Mouse (Mus musculus): ENCODE results near the gene Mrpl4. TPM values are rescaled to one million over a fixed set of nuclear protein-coding genes. Genes with fewer than 3 reads are reported as not detected.

Gene Mrpl4
- polyA plus RNA-seq, 1 experiment = 108 TPM

GRCm38 (mm10) chr9:21045235-21045634 is 42.7 kb downstream of the Mrpl4 start:
- Histone ChIP-seq H3K4me1 (ENCODE audit: control insufficient read depth, insufficient read depth, low read length) (peaks cover 6% of the 10 kb centered on the region), H3K4me3 (ENCODE audit: insufficient read depth, low read length) (no peak overlapping the region), H3K27ac (ENCODE audit: insufficient read depth, low read length) (no peak overlapping the region)
- TF ChIP-seq CTCF (IDR thresholded peaks at IDR 0.05; ENCODE audit: extremely low read depth, insufficient read depth, low read length) (no peak), POLR2A (IDR thresholded peaks at IDR 0.05; ENCODE audit: extremely low read depth, insufficient read depth, low read length) (no peak)

GRCm38 (mm10) chr9:21051578-21051977 is 49.0 kb downstream of the Mrpl4 start:
- Histone ChIP-seq H3K27ac (ENCODE audit: insufficient read depth, low read length) (no peak overlapping the region), H3K4me3 (ENCODE audit: insufficient read depth, low read length) (no peak overlapping the region), H3K4me1 (ENCODE audit: control insufficient read depth, insufficient read depth, low read length) (no peaks in the 10 kb centered on the region)
- no peak for TF ChIP-seq CTCF (IDR thresholded peaks at IDR 0.05; ENCODE audit: extremely low read depth, insufficient read depth, low read length)
- TF ChIP-seq POLR2A (IDR thresholded peaks at IDR 0.05; ENCODE audit: extremely low read depth, insufficient read depth, low read length) = no peak

Other genes starting within 250 kb of the Mrpl4 start
- 1.2 and 1.3 TPM in 2 replicates for gene Col5a3, start 187.7 kb upstream of the Mrpl4 start, polyA plus RNA-seq (2012; rRNA removed)
- gene Rdh8, start 184.2 kb upstream of the Mrpl4 start, polyA plus RNA-seq (2012; rRNA removed) = not detected in 2 replicates
- gene A230050P20Rik, start 134.1 kb upstream of the Mrpl4 start, polyA plus RNA-seq (2012; rRNA removed) = 237 and 256 TPM in 2 replicates
- gene Angptl6, start 123.0 kb upstream of the Mrpl4 start, polyA plus RNA-seq (2012; rRNA removed) = 12.6 and 14.5 TPM in 2 replicates
- 41.7 and 43.4 TPM in 2 replicates for gene Ppan, start 114.6 kb upstream of the Mrpl4 start, polyA plus RNA-seq (2012; rRNA removed)
- 114 and 115 TPM in 2 replicates for gene Eif3g, start 104.1 kb upstream of the Mrpl4 start, polyA plus RNA-seq (2012; rRNA removed)
- 31.7 and 31.9 TPM in 2 replicates for gene Dnmt1, start 42.9 kb upstream of the Mrpl4 start, polyA plus RNA-seq (2012; rRNA removed)
- 1.4 and 1.5 TPM in 2 replicates for gene S1pr2, start 26.0 kb upstream of the Mrpl4 start, polyA plus RNA-seq (2012; rRNA removed)
- gene Icam1, start 13.2 kb downstream of the Mrpl4 start, polyA plus RNA-seq (2012; rRNA removed) = 2.8 and 3.6 TPM in 2 replicates
- gene Icam4, start 26.6 kb downstream of the Mrpl4 start, polyA plus RNA-seq (2012; rRNA removed) = 1.7 and 2.3 TPM in 2 replicates
- 176 and 200 TPM in 2 replicates for gene Icam5, start 29.3 kb downstream of the Mrpl4 start, polyA plus RNA-seq (2012; rRNA removed)
- 1.8 and 2.1 TPM in 2 replicates for gene Zglp1, start 64.4 kb downstream of the Mrpl4 start, polyA plus RNA-seq (2012; rRNA removed)
- 2.4 and 2.7 TPM in 2 replicates for gene Gm49373, start 70.4 kb downstream of the Mrpl4 start, polyA plus RNA-seq (2012; rRNA removed)
- 157 and 160 TPM in 2 replicates for gene Fdx1l, start 70.9 kb downstream of the Mrpl4 start, polyA plus RNA-seq (2012; rRNA removed)
- 2.3 and 3.0 TPM in 2 replicates for gene Gm38431, start 89.3 kb downstream of the Mrpl4 start, polyA plus RNA-seq (2012; rRNA removed)
- 24.3 and 26.1 TPM in 2 replicates for gene Raver1, start 89.3 kb downstream of the Mrpl4 start, polyA plus RNA-seq (2012; rRNA removed)
- 16.4 and 18.6 TPM in 2 replicates for gene Tyk2, start 128.5 kb downstream of the Mrpl4 start, polyA plus RNA-seq (2012; rRNA removed)
- gene Cdc37, start 147.2 kb downstream of the Mrpl4 start, polyA plus RNA-seq (2012; rRNA removed) = 158 and 168 TPM in 2 replicates
- gene Pde4a, start 163.0 kb downstream of the Mrpl4 start, polyA plus RNA-seq (2012; rRNA removed) = 77.0 and 80.1 TPM in 2 replicates
- gene Keap1, start 236.6 kb downstream of the Mrpl4 start, polyA plus RNA-seq (2012; rRNA removed) = 62.3 and 65.9 TPM in 2 replicates
- gene S1pr5, start 245.7 kb downstream of the Mrpl4 start, polyA plus RNA-seq (2012; rRNA removed) = 20.8 and 24.3 TPM in 2 replicates

Measured in cortical plate, adult 2 months (tissue).